Mouse (Mus musculus) limb, embryonic 10.5 days (tissue): Measurements from ENCODE around the gene Exoc4. TPM values are rescaled to one million over a fixed set of nuclear protein-coding genes. Genes with fewer than 3 reads are reported as not detected.

Experiments
- DNase-seq: peaks from one replicate; pipeline ENCODE4 v3.0.0-alpha.2; 2017; ENCODE audit warnings: low spot score
- H3K27ac ChIP-seq: fragments of 300-500 bp; sonication (generic); 2 replicates; pipeline ENCODE4 v1.5.1; 2016; ENCODE audit warnings: mild to moderate bottlenecking
- H3K27me3 ChIP-seq: fragments of 300-500 bp; sonication (generic); 2 replicates; pipeline ENCODE4 v1.6.1; 2016; ENCODE audit warnings: low read depth, mild to moderate bottlenecking; ENCODE audit not compliant: poor library complexity, severe bottlenecking
- H3K36me3 ChIP-seq: fragments of 300-500 bp; sonication (generic); 2 replicates; pipeline ENCODE4 v1.6.1; 2016; ENCODE audit warnings: mild to moderate bottlenecking, moderate library complexity
- H3K4me1 ChIP-seq: fragments of 300-500 bp; sonication (generic); 2 replicates; pipeline ENCODE4 v1.6.1; 2016
- H3K4me3 ChIP-seq: fragments of 300-500 bp; sonication (generic); 2 replicates; pipeline ENCODE4 v1.5.1; 2016; ENCODE audit warnings: mild to moderate bottlenecking, moderate library complexity
- H3K9me3 ChIP-seq: fragments of 300-500 bp; sonication (generic); replicated peaks from 2 replicates; pipeline ENCODE4 v1.6.1; 2016; ENCODE audit warnings: mild to moderate bottlenecking
- WGBS: fragments of 180-500 bp; shearing (Covaris S2); methylation state at CpG from one replicate; pipeline ENCODE4 v1.1.7; 2016; 5-methylcytosine and 5-hydroxymethylcytosine counted together
- polyA plus RNA-seq: library from polyadenylated mRNA; unstranded; fragments of >200 nt; fragmentation: Nextera tagmentation; extraction: Ambion mirVana; gene quantifications from 2 replicates; pipeline ENCODE4 v1.2.1, GENCODE M21; 2016

Gene Exoc4
- polyA plus RNA-seq, 1 experiment from 2014 or later = 28.7 TPM

DNA sequence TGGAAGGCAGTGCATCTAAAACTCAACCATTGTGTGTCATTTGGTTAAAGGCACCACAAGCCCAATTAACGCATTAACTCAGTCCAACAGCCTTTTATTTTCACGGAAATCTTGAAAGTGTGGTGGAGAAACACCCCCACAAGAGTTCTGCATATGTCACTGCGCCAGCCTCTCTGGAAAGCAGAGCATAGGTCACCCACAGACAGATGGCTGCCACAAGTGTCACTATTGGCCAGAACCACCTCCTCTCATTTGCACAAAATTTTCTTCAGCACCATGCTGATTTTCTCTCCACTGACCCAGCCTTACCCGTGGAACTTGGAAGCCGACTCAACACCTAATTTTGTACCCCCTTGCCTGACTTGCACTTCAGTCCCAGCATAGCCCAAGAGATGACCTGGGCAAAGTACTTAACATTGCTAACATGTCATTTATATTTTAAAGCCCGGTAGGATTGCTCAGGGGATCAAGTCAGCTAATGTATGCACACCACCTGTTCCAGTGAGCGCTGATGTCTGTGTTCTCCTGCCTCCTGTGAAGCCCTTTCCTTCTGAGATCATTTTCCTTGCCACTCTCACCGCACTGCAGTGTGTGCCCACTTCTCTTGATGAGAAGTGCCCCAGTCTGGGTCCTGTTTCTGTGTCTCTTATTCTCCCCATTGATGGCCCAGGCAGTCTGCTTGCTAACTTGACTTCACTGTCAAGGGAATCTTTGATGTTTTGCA is 625.6 kb downstream of the Exoc4 start:
- H3K4me3 ChIP-seq = no peak overlapping the region
- no peaks in the 10 kb centered on the region for H3K36me3 ChIP-seq
- no peaks in the 10 kb centered on the region for H3K9me3 ChIP-seq
- no peak for DNase-seq
- H3K27ac ChIP-seq = no peak overlapping the region
- no peaks in the 10 kb centered on the region for H3K27me3 ChIP-seq
- peaks cover 8% of the 10 kb centered on the region for H3K4me1 ChIP-seq
- 82% methylated on average over 8 of the region's 8 CpGs for WGBS

DNA sequence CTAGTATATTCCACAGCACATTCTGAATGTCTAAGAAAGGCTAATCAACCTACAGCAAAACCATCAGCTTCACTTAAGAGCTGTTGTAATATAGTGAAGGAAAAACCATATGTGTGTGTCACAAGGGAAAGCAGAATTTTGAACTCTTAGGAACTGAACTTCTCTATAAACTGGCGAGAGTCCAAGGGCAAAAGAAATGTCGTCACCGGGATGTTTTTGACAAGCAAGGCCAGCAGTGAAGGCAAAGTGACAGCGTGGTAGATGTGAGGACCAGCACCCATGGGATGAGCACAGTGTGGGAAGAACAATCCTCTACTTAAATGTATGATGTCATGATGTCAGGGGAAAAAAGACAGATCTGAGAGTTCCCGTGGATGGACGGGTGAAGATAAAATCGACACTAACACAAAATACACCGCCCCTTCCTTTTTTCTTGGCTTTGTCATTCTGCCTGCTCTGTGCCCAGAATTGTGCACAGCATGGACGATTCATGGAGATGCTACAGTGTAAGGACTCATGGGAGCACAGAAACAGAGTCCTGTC is 635.3 kb downstream of the Exoc4 start:
- Histone ChIP-seq H3K27ac (no peak overlapping the region), H3K9me3 (no peaks in the 10 kb centered on the region), H3K27me3 (no peaks in the 10 kb centered on the region), H3K36me3 (no peaks in the 10 kb centered on the region), H3K4me3 (no peak overlapping the region), H3K4me1 (no peaks in the 10 kb centered on the region)
- WGBS = 93% methylated on average over 9 of the region's 9 CpGs
- DNase-seq = no peak

DNA sequence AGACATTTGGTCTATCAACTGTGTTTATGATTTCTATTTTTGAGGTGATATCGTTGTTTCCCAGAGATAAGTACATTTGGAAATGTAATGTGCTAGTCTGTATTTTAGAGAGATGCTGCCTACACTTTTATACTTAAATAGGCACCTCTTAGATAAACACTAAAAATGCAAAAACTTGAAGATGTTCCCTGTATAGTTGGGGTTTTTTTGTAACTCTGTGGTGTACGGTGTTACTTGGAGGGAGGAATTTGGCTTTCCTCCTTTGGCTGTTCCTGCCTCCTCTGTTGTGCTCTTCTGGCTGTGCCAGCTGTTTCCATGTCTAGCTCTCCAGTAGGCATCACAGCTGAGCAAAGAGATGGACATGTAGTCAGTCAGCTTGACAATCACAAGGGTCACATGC is 638.1 kb downstream of the Exoc4 start:
- no peaks in the 10 kb centered on the region for H3K9me3 ChIP-seq
- H3K4me1 ChIP-seq = no peaks in the 10 kb centered on the region
- H3K4me3 ChIP-seq = no peak overlapping the region
- no peaks in the 10 kb centered on the region for H3K27me3 ChIP-seq
- no peak overlapping the region for H3K27ac ChIP-seq
- WGBS = 96% methylated on average over 2 of the region's 2 CpGs
- DNase-seq = no peak
- H3K36me3 ChIP-seq = no peaks in the 10 kb centered on the region

DNA sequence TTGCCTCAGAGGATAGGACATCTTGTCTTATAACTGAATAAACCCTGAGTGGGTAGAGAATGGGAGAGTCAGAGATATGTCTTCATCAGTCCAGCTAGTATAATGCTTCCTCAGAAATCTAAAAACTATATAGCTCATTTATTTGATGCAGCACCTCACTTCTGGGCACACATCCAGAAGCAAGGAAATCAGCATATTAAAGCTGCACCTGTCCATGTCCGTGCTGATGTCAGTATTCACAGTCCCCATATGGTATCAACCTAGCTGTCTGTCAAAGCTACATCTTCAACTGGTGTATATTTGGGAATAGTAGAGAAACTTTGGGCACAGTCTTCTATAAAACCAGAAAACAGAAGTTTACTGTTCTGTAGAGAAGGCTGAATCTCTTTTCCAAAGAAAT is 642.0 kb downstream of the Exoc4 start:
- no peaks in the 10 kb centered on the region for H3K9me3 ChIP-seq
- 83% methylated on average over 1 of the region's 1 CpGs for WGBS
- no peaks in the 10 kb centered on the region for H3K27me3 ChIP-seq
- no peaks in the 10 kb centered on the region for H3K36me3 ChIP-seq
- H3K4me3 ChIP-seq = no peak overlapping the region
- no peaks in the 10 kb centered on the region for H3K4me1 ChIP-seq
- H3K27ac ChIP-seq = no peak overlapping the region
- DNase-seq = no peak

DNA sequence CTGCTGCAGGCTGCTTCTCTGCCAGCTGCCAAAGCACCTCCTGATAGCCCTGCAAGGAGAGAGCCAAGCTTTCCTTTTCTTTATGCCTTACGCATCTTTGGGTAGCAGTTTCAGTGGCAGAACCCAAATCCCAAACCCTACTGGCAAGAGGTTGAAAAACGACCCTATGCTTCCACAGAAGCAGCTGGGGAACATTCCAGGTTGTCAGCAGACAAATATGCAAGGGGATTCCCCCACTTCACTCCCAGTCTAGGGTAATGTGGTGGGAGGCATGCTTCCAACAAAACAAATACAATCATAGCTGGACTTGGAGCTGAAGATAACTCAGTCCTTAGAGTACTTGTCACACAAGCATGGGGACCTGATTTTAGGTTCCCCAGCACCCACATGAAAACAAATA is 643.3 kb downstream of the Exoc4 start:
- H3K36me3 ChIP-seq = no peaks in the 10 kb centered on the region
- 74% methylated on average over 2 of the region's 2 CpGs for WGBS
- no peak overlapping the region for H3K27ac ChIP-seq
- no peaks in the 10 kb centered on the region for H3K9me3 ChIP-seq
- H3K27me3 ChIP-seq = no peaks in the 10 kb centered on the region
- DNase-seq = no peak
- no peak overlapping the region for H3K4me3 ChIP-seq
- no peaks in the 10 kb centered on the region for H3K4me1 ChIP-seq

DNA sequence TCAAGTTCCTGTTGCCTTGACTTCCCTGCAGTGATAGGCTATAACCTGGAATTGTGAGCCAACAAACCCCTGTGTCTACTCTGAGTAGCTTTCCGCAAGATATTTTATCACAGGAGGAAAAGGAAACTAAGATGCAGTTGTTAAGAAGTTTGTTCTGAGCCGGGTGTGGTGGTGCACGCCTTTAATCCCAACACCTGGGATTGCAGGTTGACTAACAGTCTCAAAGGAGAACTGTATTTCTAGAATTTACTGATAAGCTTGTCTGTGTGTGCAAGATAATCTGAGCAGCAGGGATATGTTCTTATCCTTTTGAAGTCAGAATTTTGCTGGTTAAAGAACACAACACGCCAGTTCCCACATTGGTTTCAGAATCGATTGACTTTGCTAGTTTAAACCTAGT is 651.1 kb downstream of the Exoc4 start:
- no peak overlapping the region for H3K27ac ChIP-seq
- no peak overlapping the region for H3K4me3 ChIP-seq
- H3K27me3 ChIP-seq = no peaks in the 10 kb centered on the region
- no peaks in the 10 kb centered on the region for H3K4me1 ChIP-seq
- 93% methylated on average over 5 of the region's 5 CpGs for whole genome bisulfite sequencing
- H3K36me3 ChIP-seq = no peaks in the 10 kb centered on the region
- no peaks in the 10 kb centered on the region for H3K9me3 ChIP-seq
- no peak for DNase-seq

DNA sequence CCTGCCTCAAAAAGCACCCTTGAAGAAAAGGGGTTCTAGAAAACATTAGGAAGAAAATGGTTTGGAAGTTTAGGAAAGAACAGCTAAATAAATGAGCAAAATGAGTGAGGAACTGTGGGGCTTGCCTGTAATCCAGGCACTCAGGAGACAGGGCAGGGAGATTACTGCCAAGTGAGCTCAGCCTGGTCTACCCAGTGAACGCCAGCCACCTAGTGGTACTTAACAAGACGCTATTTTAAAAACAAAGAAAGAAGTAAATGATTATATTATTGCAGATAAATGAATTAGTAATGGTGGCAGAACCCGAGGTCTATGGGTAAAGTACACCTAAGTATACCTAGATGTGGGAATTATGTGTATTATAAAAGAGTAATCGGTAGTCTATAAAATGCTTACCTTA is 651.7 kb downstream of the Exoc4 start:
- 78% methylated on average over 4 of the region's 4 CpGs for WGBS
- H3K9me3 ChIP-seq = no peaks in the 10 kb centered on the region
- no peak for DNase-seq
- H3K27me3 ChIP-seq = no peaks in the 10 kb centered on the region
- no peaks in the 10 kb centered on the region for H3K36me3 ChIP-seq
- no peak overlapping the region for H3K4me3 ChIP-seq
- no peak overlapping the region for H3K27ac ChIP-seq
- no peaks in the 10 kb centered on the region for H3K4me1 ChIP-seq

DNA sequence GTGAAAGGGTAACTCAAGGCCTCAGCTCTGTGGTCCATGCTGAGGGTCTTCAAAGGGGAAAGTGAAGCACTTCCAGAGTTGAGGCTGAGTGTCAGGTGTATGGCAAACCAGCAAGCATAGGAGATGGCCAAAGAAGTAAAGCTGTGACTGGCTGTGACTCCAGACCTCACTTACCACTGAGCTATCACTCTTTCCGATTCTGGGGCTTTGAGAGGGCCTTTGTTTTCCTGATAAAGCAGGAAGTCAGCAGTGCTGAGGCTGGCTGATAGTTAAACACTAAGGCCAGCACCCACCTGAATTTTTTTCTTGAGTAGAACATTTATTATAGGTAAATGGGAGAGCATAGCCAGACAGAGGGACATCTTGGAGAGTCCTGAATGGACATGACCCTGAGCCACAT is 656.2 kb downstream of the Exoc4 start:
- H3K4me3 ChIP-seq = no peak overlapping the region
- no peaks in the 10 kb centered on the region for H3K9me3 ChIP-seq
- H3K27ac ChIP-seq = no peak overlapping the region
- no peaks in the 10 kb centered on the region for H3K27me3 ChIP-seq
- no peak for DNase-seq
- no peaks in the 10 kb centered on the region for H3K36me3 ChIP-seq
- no peaks in the 10 kb centered on the region for H3K4me1 ChIP-seq
- WGBS = 83% methylated on average over 1 of the region's 1 CpGs

DNA sequence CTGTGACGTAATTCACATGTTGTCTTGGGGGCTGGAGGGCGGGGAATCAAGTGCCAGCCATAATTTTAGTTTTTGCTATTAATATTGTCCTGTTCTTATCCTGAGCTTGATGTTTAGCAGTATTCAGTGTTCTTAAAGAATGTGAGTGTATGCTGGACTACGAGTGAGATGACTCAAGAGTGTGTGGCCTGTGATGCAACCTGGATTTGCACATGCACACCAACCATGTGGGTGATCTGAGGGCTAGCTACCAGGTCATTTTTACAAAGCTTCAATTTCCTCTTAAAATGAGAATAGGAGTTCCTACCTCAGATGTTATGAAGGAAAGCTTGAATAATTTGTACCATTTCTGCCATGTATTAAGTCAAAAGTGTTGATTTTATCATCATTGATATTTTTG is 661.8 kb downstream of the Exoc4 start:
- H3K9me3 ChIP-seq = no peaks in the 10 kb centered on the region
- no peak for DNase-seq
- H3K4me3 ChIP-seq = no peak overlapping the region
- no peaks in the 10 kb centered on the region for H3K27me3 ChIP-seq
- H3K4me1 ChIP-seq = no peaks in the 10 kb centered on the region
- no peaks in the 10 kb centered on the region for H3K36me3 ChIP-seq
- no peak overlapping the region for H3K27ac ChIP-seq
- 85% methylated on average over 3 of the region's 3 CpGs for WGBS

DNA sequence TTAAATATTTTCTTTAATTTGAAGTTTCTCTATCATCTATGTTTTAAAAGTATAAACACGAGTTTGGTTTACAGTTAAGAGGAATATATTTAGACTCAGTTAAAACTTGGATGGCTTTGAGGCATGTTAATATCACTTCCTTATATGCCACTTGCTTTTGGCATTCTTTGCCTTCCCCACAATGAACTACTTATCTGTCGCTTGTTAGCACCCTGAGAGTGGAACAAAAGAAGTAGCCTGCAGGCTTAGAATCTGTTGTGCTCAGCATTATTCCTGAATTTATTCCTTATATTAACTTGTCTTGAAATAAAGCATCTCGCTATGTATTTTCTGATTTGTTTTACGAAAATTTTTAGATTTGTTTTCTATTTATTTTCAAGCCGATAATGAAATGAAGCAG is 664.2 kb downstream of the Exoc4 start:
- Histone ChIP-seq H3K4me1 (no peaks in the 10 kb centered on the region), H3K27me3 (no peaks in the 10 kb centered on the region), H3K27ac (no peak overlapping the region), H3K9me3 (no peaks in the 10 kb centered on the region), H3K36me3 (no peaks in the 10 kb centered on the region), H3K4me3 (no peak overlapping the region)
- WGBS = 89% methylated on average over 5 of the region's 5 CpGs
- no peak for DNase-seq

DNA sequence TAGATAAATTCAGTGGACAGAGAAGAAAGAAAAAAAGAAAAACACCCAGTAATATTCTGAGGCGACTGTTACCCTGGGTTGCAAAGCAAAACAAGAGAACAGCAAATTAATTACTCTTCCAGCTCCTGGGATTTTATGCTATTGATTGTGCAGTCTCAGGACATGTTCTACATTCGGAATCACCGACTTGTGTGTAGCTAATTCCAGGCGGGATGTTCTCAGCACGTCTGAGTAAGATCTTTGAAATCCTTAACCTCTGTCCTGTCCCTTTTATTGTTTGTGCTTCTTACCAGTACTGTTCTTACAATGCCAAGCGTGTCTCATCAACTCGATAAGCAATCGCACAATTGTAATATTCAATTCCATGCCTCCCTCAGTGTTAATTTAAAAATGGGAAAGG is 664.6 kb downstream of the Exoc4 start:
- WGBS = 90% methylated on average over 8 of the region's 8 CpGs
- no peak for DNase-seq
- no peak overlapping the region for H3K27ac ChIP-seq
- H3K9me3 ChIP-seq = no peaks in the 10 kb centered on the region
- no peaks in the 10 kb centered on the region for H3K27me3 ChIP-seq
- no peaks in the 10 kb centered on the region for H3K4me1 ChIP-seq
- no peaks in the 10 kb centered on the region for H3K36me3 ChIP-seq
- H3K4me3 ChIP-seq = no peak overlapping the region

DNA sequence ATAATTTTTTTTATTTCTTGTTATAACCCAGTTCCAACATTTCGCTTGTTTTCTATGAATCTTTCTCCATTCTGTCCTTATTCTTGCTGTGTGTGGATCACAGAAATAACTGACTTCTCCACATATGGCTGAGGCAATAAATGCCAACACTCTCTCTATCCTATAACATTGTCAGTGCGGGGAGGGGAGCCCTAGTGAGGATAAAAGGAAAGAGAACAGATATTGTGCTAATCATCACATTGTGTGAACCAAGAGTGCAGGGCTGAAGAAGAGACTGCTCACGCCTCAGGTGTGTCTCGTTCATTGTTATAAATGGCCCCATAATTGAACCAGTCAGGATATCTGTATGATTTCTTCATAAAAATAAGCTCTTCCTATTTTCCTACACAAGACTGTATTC is 665.1 kb downstream of the Exoc4 start:
- Histone ChIP-seq H3K36me3 (no peaks in the 10 kb centered on the region), H3K27me3 (no peaks in the 10 kb centered on the region), H3K4me3 (no peak overlapping the region), H3K9me3 (no peaks in the 10 kb centered on the region), H3K27ac (no peak overlapping the region), H3K4me1 (no peaks in the 10 kb centered on the region)
- WGBS = 92% methylated on average over 4 of the region's 4 CpGs
- no peak for DNase-seq

DNA sequence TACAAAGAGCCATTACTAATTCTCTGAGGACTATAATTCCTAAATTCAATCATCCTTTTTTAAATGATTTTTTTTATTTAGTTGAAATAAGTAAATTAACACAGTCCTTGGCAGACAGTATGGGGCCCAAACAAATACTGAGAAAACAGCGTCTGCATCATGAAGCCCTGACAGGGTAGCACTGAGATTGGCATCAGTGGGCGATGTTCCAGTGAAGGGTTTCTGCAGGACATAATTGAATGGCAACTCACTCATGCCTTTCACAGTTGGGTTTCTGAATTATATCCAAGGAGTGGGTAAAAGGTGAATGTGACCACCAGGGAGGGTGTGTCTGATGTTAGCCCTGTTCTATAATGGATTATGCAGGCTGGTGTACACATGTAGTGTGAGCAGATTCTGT is 674.7 kb downstream of the Exoc4 start:
- 97% methylated on average over 2 of the region's 2 CpGs for WGBS
- Histone ChIP-seq H3K9me3 (no peaks in the 10 kb centered on the region), H3K27ac (no peak overlapping the region), H3K27me3 (no peaks in the 10 kb centered on the region), H3K4me3 (no peak overlapping the region), H3K36me3 (no peaks in the 10 kb centered on the region), H3K4me1 (no peaks in the 10 kb centered on the region)
- DNase-seq = no peak

DNA sequence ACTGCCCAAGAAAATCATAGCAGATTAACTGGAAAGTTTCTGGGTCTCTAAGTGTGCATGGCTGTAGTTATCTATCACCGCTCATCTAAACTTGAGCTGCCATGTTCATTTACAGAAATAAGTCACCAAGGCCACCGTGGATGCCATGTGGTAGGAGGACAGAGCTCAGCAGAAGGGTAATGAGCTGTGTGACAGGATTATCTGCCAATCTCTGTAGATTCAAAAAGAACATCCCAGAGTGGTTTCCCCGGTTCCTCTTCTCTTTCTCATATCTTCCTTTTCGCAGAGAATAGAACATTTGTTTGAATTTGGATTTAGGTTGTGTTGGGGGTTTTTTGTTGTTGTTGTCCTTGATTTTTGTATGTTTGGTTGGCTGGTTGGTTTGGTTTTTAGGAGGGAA is 676.0 kb downstream of the Exoc4 start:
- H3K27me3 ChIP-seq = no peaks in the 10 kb centered on the region
- no peak overlapping the region for H3K27ac ChIP-seq
- no peak overlapping the region for H3K4me3 ChIP-seq
- H3K36me3 ChIP-seq = no peaks in the 10 kb centered on the region
- whole genome bisulfite sequencing = 97% methylated on average over 4 of the region's 4 CpGs
- no peaks in the 10 kb centered on the region for H3K9me3 ChIP-seq
- H3K4me1 ChIP-seq = peaks cover 7% of the 10 kb centered on the region; the same call in 1 of the 2 replicates
- no peak for DNase-seq
